Mouse (Mus musculus): Measurements from ENCODE around the gene Ngp.
"Not testable (repeated sequence)": the region's sequence is repeated elsewhere in the genome, so short reads cannot be mapped to it uniquely, and the experiment has no call there.

Gene Ngp

GRCm38 (mm10) chr9:110419511-110420112 lies at the start of gene Ngp:
Ngp (plus strand) TSS chr9:110419747.
- DNase-seq (ENCODE audit: low spot score), result no peak

DNA sequence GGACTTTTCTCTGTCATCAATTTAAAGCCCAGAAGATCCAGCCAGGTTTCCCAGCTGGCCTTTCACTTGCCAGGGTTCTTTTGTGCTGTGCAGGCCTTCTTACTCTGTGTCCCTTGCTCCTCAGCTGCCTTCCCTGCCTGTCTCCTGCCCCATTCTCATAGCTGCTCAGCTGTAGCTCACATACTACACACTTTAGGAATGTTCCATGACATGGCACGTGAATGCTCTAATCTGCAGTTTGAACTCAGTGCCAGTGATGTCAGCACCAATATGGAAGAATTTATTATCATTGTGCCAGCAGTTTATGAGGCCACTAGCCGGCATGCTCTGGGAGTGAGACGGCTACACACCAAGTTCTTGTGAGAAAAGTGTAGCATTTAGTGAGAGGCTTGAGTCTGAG lies 49.7 kb upstream of the Ngp start:
- DNase-seq (ENCODE audit: low spot score), result no peak

DNA sequence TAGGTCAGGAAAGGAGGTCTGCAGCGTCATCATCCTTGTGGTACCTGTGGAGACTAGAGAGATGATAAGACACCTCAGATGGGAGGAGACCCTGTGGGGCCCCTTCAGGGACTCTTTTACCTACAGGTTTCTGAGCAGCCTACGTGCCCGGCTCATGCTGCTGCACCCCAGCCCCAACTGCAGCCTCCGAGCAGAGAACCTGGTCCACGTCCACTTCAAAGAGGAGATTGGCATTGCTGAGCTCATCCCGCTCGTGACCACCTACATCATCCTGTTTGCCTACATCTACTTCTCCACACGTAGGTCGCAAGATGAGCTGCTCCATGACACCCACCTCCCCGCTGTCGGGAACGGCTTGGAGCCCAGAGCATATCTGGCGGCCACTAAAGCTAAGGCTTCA lies 45.7 kb upstream of the Ngp start:
- no peak for DNase-seq (ENCODE audit: low spot score)

DNA sequence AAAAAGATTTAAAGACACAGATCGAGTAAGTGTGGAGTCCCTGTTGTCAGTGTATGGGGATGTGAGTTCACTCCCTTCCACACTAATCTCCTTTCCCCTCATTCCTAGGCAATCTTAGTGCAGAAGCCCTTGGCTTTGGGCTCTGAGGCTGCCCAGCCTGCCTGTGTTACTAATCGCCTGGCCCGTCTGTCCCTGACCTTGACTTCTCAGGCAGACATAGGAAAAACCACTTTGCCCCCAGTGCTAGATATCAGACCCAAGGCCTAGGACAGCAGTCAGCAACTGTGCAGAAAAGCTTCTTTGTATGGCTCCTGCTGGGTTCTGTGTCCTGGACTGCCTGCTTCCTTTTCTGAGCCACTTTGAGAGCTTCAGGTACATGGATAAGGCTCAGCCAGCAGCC lies 43.9 kb upstream of the Ngp start:
- DNase-seq (ENCODE audit: low spot score), result no peak

GRCm38 (mm10) chr9:110377655-110378054 lies 41.9 kb upstream of the Ngp start:
- DNase-seq (ENCODE audit: low spot score), result not testable (repeated sequence)

- DNase-seq (ENCODE audit: low spot score), result no peak
These were observed 40.2 kb upstream of the Ngp start for GRCm38 (mm10) chr9:110379361-110379760.

GRCm38 (mm10) chr9:110380662-110381061 lies 38.9 kb upstream of the Ngp start:
- DNase-seq (ENCODE audit: low spot score), result no peak

DNA sequence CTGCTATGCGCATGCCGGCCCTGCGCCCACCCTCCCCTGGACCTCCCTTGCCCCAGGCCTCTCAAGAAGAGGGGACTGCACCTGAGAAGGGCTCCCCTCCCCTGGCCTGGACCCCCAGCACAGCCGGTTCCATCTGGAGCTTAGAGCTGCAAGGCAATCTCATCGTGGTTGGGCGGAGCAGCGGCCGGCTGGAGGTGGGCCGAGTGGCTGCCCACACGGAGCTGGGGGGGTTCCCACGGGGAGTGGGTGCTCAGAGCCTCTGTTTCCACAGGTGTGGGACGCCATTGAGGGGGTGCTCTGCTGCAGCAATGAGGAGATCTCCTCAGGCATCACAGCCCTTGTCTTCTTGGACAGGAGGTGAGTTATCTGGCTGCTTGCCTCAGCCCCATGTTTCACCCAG lies 38.3 kb upstream of the Ngp start:
- no peak for DNase-seq (ENCODE audit: low spot score)

DNA sequence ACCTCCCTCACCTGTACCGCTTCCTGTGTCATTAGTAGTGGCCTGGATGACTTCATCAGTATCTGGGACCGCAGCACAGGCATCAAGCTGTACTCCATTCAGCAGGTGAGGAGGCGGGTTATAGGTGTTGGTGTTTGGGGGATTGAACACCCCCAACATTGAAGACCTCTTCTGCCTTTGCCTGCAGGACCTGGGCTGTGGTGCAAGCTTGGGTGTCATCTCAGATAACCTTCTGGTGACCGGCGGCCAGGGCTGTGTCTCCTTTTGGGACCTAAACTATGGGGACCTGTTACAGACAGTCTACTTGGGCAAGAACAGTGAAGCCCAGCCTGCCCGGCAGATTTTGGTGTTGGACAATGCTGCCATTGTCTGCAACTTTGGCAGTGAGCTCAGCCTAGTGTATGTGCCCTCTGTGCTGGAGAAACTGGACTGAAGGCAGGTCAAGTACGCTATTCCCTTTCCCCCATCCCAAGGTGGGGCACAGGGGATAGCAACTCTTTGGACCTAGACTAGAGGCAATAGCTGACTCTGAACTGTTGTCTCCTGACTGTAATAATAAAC lies 35.1 kb upstream of the Ngp start:
- no peak for DNase-seq (ENCODE audit: low spot score)

- no peak for DNase-seq (ENCODE audit: low spot score)
These were observed 31.5 kb upstream of the Ngp start for GRCm38 (mm10) chr9:110388011-110388410.

DNA sequence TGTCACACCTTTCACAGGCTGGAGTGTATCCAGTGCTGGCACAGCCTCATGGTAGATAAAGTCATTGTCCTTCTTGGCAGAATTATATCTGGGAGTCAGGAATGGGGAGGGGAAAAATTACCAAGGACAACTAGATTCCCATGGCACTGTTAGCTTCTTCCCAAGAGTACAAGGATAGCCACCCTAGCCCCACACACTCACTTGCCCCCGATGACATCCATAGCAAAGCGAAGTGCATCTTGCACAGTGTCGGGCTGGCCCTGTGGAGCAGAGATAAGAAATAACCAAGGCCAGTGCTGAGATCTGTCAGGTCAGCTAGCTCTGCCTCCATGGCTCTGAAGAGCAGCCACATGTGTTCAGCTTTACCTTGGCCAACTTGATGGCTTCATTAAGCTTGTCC lies 28.7 kb upstream of the Ngp start:
- DNase-seq (ENCODE audit: low spot score), result no peak

GRCm38 (mm10) chr9:110393295-110393694 lies 26.3 kb upstream of the Ngp start:
- DNase-seq (ENCODE audit: low spot score), result no peak

GRCm38 (mm10) chr9:110400650-110401049 lies 18.9 kb upstream of the Ngp start:
- DNase-seq (ENCODE audit: low spot score), result no peak

DNA sequence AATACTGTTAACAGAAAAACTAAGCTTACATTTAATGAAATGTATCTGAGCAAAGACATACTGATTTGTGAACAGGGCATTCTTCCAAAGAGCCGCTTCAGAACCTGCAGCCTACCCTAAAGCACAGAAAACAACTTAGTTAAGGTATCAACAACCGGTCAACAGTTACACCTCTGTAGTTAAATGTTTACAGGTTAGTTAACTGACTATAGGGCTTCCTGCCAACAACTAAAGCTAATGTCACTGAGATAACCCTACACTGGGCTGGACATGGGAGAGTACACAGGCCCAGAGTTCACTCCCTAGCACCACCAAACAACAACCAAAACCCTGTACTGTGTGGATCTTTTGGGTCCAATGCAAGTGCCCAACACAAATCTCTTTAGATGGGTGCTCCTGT lies 16.8 kb upstream of the Ngp start:
- no peak for DNase-seq (ENCODE audit: low spot score)

DNA sequence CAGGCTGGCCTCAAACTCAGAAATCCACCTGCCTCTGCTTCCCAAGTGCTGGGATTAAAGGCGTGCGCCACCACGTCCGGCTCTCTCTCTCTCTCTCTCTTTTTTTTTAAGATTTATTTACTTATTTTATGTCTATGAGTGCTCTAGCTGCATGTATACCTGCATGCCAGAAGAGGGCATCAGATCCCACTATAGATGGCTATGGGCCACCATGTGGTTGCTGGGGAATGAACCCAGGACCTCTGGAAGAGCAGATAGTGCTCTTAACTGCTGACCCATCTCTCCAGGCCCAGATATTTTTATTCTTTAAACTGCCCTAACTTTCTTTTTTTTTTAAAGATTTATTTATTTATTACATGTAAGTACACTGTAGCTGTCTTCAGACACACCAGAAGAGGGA lies 16.3 kb upstream of the Ngp start:
- not testable (repeated sequence) for DNase-seq (ENCODE audit: low spot score)

DNA sequence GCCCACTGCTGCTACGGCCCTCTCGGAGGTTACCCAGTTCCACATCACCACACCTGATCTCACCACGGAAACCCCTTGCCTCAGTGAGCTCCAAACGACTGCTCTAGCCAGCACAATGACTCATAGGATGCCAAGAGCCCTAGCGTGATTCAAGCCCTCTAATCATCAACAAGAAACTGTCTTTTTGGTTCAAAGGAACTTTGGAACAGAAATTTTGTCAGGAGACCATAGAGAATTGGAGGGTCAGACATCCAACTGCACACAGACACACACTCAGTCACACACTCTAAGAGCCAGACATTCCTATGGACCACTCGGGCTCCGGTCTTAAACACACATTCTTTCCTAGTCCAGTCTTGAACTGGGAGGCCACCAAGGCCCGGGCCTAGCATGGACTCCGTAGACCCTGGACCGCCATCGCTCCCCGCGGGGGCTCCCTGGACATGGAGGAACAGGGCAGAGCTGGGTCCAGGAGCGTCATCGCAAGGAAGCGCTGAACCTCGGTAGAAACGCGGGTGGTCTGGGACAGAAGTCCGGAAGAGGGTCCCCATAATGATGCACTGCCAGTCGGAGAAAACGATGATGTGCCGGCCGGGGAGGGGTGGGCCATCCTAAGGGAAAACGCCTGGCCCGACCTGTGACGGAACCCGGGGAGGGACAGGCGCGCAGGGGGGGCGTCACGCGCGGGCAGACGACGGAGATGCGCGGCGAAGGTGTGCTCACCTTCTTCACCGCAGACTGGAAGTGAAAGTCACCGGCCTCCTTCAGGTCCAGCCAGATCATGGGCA lies 12.0 kb upstream of the Ngp start:
- DNase-seq (ENCODE audit: low spot score), result peak; percentile 49

GRCm38 (mm10) chr9:110408099-110408773 lies 11.3 kb upstream of the Ngp start, which contains the start of gene Ptpn23:
Ptpn23 (minus strand) TSS chr9:110408213.
- DNase-seq (ENCODE audit: low spot score), result peak; percentile 96

- peak; percentile 85 for DNase-seq (ENCODE audit: low spot score)
These were observed 8.3 kb upstream of the Ngp start for GRCm38 (mm10) chr9:110410908-110411887.

DNA sequence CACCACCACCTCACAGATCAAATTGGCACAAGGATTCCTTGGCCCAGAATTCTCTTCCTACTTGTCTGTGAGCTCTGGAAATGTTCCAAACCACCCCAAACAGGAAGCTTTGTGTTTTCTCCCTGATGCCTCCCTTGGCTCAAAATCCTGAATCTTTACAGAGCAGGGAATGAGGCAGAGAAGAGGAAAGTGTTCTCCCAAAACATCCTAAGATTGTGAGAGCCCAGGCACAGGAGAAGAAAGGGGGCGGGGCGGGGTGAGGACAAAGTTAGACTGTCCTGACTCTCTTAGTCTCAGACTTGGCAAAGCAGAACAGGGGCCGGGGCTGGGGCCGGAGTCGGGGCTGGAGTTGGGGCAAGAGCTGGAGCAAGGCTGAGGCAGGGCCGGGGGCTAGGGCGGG lies 6.6 kb upstream of the Ngp start:
- no peak for DNase-seq (ENCODE audit: low spot score)

- peak; percentile 65 for DNase-seq (ENCODE audit: low spot score)
These were observed 5.8 kb upstream of the Ngp start for GRCm38 (mm10) chr9:110413785-110414184.

DNA sequence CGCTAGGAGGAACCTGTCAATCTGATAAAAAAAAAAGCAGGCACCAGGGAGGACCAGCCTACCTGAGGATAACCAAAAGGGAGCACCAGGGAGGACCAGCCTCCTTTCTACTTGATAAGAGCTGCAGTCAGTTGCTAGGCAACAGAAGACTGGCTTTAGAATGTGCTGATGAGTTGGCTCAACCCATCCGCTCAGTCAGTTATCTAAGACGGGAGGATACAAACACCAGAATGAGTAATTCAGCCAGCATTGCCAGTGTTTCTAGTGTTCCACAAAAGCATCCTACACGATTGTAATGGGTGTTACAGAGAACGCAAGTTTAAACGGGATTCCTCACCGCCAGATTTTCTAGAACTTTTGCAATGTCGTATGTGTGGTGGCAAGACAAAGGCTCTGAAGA lies 11.7 kb downstream of the Ngp start:
- DNase-seq (ENCODE audit: low spot score), result no peak

DNA sequence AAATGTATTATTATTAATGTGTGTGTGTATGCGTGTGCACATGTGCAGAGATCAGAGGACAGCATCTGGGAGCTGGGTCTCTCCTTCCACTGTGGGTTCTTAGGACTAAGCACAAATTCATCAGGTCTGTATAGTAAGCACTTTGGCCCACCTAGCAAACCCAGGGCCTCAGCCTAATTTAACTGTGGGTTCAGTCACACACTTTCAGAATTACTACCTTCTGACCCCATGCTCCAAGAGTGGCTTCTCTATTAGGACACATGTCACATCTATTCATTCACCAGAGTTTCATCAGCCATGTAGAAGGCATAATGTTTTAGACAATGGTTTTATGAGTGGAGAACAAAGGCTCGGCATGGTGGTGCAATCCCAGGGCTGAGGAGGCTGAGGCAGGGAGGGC lies 13.5 kb downstream of the Ngp start:
- no peak for DNase-seq (ENCODE audit: low spot score)

Measured in MN1 (cell line).